Mouse (Mus musculus) kidney, postnatal 0 days (tissue): ENCODE results near the gene Stox2. TPM values are rescaled to one million over a fixed set of nuclear protein-coding genes. Genes with fewer than 3 reads are reported as not detected.

ENCODE experiments used
- ATAC-seq: fragments of 200-750 bp; cut with Nextera tagmentation; replicated peaks from 2 replicates; pipeline ENCODE4 v1.8.0; 2017; ENCODE audit warnings: low read depth, moderate number of reproducible peaks, moderate TSS enrichment, moderate library complexity; ENCODE audit not compliant: low FRiP score
- DNase-seq: peaks from one replicate; pipeline ENCODE4 v3.0.0-alpha.2; 2016; ENCODE audit warnings: low spot score
- H3K27ac ChIP-seq: fragments of 300-500 bp; sonication (generic); 2 replicates; pipeline ENCODE4 v1.5.1; 2014; ENCODE audit warnings: mild to moderate bottlenecking
- H3K27me3 ChIP-seq: fragments of 300-500 bp; sonication (generic); 2 replicates; pipeline ENCODE4 v1.6.1; 2014; ENCODE audit warnings: low read length, mixed read lengths; ENCODE audit not compliant: insufficient read depth
- H3K36me3 ChIP-seq: fragments of 300-500 bp; sonication (generic); 2 replicates; pipeline ENCODE4 v1.6.1; 2014; ENCODE audit warnings: low read length, mixed read lengths; ENCODE audit not compliant: insufficient read depth
- H3K4me1 ChIP-seq: fragments of 300-500 bp; sonication (generic); replicated peaks from 2 replicates; pipeline ENCODE4 v1.6.1; 2014; ENCODE audit warnings: antibody characterized with exemption, low read length, mixed read lengths; ENCODE audit not compliant: insufficient read depth
- H3K4me2 ChIP-seq: fragments of 300-500 bp; sonication (generic); 2 replicates; pipeline ENCODE4 v1.6.1; 2014; ENCODE audit warnings: mild to moderate bottlenecking, low read length, moderate library complexity, mixed read lengths
- H3K4me3 ChIP-seq: fragments of 300-500 bp; sonication (generic); replicated peaks from 2 replicates; pipeline ENCODE4 v1.5.1; 2014; ENCODE audit warnings: low read depth, low read length
- H3K9ac ChIP-seq: fragments of 300-500 bp; sonication (generic); 2 replicates; pipeline ENCODE4 v1.6.1; 2014; ENCODE audit warnings: low read depth, low read length
- H3K9me3 ChIP-seq: fragments of 300-500 bp; sonication (generic); replicated peaks from 2 replicates; pipeline ENCODE4 v1.6.1; 2016; ENCODE audit warnings: low read length, inconsistent platforms, mixed read lengths
- CTCF ChIP-seq: IDR thresholded peaks from 2 replicates; pipeline ENCODE4 v1.5.1; 2016; ENCODE audit warnings: antibody characterized with exemption, low read depth, mild to moderate bottlenecking, moderate library complexity
- WGBS: fragments of 180-500 bp; shearing (Covaris S2); extraction: QIAGEN DNeasy Blood & Tissue Kit; methylation state at CpG from one replicate; pipeline ENCODE4 v1.1.7; 2014; 5-methylcytosine and 5-hydroxymethylcytosine counted together
- polyA plus RNA-seq: library from polyadenylated mRNA; unstranded; fragments of >200 nt; fragmentation: Nextera tagmentation; extraction: Ambion mirVana; gene quantifications from 2 replicates; pipeline ENCODE4 v1.2.1, GENCODE M21; 2015

The Stox2 gene
- polyA plus RNA-seq, 1 experiment from 2014 or later, result 8.8 TPM

GRCm38 (mm10) chr8:47181032-47181698, 265.0 kb downstream of the Stox2 start:
- Histone ChIP-seq H3K4me1 (no peaks in the 10 kb centered on the region), H3K4me2 (no peak overlapping the region), H3K27me3 (no peaks in the 10 kb centered on the region), H3K4me3 (no peak overlapping the region), H3K9ac (no peak overlapping the region), H3K9me3 (no peaks in the 10 kb centered on the region), H3K27ac (no peak overlapping the region), H3K36me3 (peaks cover 5% of the 10 kb centered on the region; the same call in 1 of the 2 replicates)
- DNase-seq, result peak; percentile 23
- ATAC-seq, result no peak
- TF ChIP-seq CTCF, result no peak
- WGBS, result 69% methylated on average over 18 of the region's 18 CpGs

- ATAC-seq, result no peak
Measured at GRCm38 (mm10) chr8:47180181-47180580, 266.0 kb downstream of the Stox2 start.

GRCm38 (mm10) chr8:47178785-47179184, 267.4 kb downstream of the Stox2 start:
- Histone ChIP-seq H3K27me3 (no peaks in the 10 kb centered on the region), H3K9ac (no peak overlapping the region), H3K4me1 (no peaks in the 10 kb centered on the region), H3K4me2 (no peak overlapping the region), H3K27ac (no peak overlapping the region), H3K36me3 (no peaks in the 10 kb centered on the region), H3K4me3 (no peak overlapping the region), H3K9me3 (no peaks in the 10 kb centered on the region)
- WGBS, result 86% methylated on average over 2 of the region's 2 CpGs
- TF ChIP-seq CTCF, result no peak
- no peak for ATAC-seq
- no peak for DNase-seq

More at GRCm38 (mm10) chr8:47180181-47180580, 266.0 kb downstream of the Stox2 start:
- Histone ChIP-seq H3K9ac (no peak overlapping the region), H3K4me2 (no peak overlapping the region), H3K27ac (no peak overlapping the region), H3K27me3 (no peaks in the 10 kb centered on the region), H3K9me3 (no peaks in the 10 kb centered on the region), H3K36me3 (no peaks in the 10 kb centered on the region), H3K4me1 (no peaks in the 10 kb centered on the region), H3K4me3 (no peak overlapping the region)
- TF ChIP-seq CTCF, result no peak
- DNase-seq, result no peak
- 72% methylated on average over 5 of the region's 5 CpGs for WGBS

- no peak for TF ChIP-seq CTCF
- Histone ChIP-seq H3K4me3 (no peak overlapping the region), H3K4me2 (no peak overlapping the region), H3K4me1 (no peaks in the 10 kb centered on the region), H3K9me3 (no peaks in the 10 kb centered on the region), H3K27me3 (no peaks in the 10 kb centered on the region), H3K36me3 (no peaks in the 10 kb centered on the region), H3K27ac (no peak overlapping the region), H3K9ac (no peak overlapping the region)
- no peak for ATAC-seq
- no peak for DNase-seq
- 66% methylated on average over 7 of the region's 7 CpGs for WGBS
Measured at GRCm38 (mm10) chr8:47173823-47174222, 272.3 kb downstream of the Stox2 start.

- no peaks in the 10 kb centered on the region for H3K36me3 ChIP-seq
- H3K9ac ChIP-seq, result no peak overlapping the region
- no peak overlapping the region for H3K27ac ChIP-seq
- no peak overlapping the region for H3K4me2 ChIP-seq
- DNase-seq (no peak), ATAC-seq (no peak)
- no peaks in the 10 kb centered on the region for H3K4me1 ChIP-seq
- H3K4me3 ChIP-seq, result no peak overlapping the region
- no peaks in the 10 kb centered on the region for H3K9me3 ChIP-seq
- 77% methylated on average over 10 of the region's 10 CpGs for WGBS
- H3K27me3 ChIP-seq, result no peaks in the 10 kb centered on the region
- TF ChIP-seq CTCF, result no peak
Measured at GRCm38 (mm10) chr8:47172848-47173247, 273.3 kb downstream of the Stox2 start.

- no peak overlapping the region for H3K4me2 ChIP-seq
- no peak overlapping the region for H3K4me3 ChIP-seq
- DNase-seq (no peak), ATAC-seq (no peak)
- H3K27ac ChIP-seq, result no peak overlapping the region
- H3K4me1 ChIP-seq, result no peaks in the 10 kb centered on the region
- no peak overlapping the region for H3K9ac ChIP-seq
- no peaks in the 10 kb centered on the region for H3K27me3 ChIP-seq
- TF ChIP-seq CTCF, result no peak
- H3K36me3 ChIP-seq, result no peaks in the 10 kb centered on the region
- no peaks in the 10 kb centered on the region for H3K9me3 ChIP-seq
- WGBS, result 73% methylated on average over 3 of the region's 3 CpGs
Measured at GRCm38 (mm10) chr8:47160688-47161087, 285.5 kb downstream of the Stox2 start.

- ATAC-seq, result no peak
Measured at GRCm38 (mm10) chr8:47154521-47154920, 291.6 kb downstream of the Stox2 start.

More at GRCm38 (mm10) chr8:47154521-47154920, 291.6 kb downstream of the Stox2 start:
- Histone ChIP-seq H3K4me2 (no peak overlapping the region), H3K27me3 (no peaks in the 10 kb centered on the region), H3K9ac (no peak overlapping the region), H3K9me3 (peaks cover 7% of the 10 kb centered on the region; the same call in 1 of the 2 replicates), H3K4me3 (no peak overlapping the region), H3K4me1 (no peaks in the 10 kb centered on the region), H3K27ac (no peak overlapping the region), H3K36me3 (no peaks in the 10 kb centered on the region)
- 95% methylated on average over 2 of the region's 2 CpGs for WGBS
- DNase-seq, result no peak
- TF ChIP-seq CTCF, result no peak; the same call in 1 of the 2 replicates
